Mouse (Mus musculus) forelimb bud, embryonic 11.5 days (tissue): Measurements from ENCODE around the gene Gja8.

ENCODE experiments used
- DNase-seq: peaks from one replicate; pipeline ENCODE4 v3.0.0-alpha.2; 2012; ENCODE audit warnings: low read depth, low spot score

Gene Gja8

GRCm38 (mm10) chr3:96879536-96879935, 46.3 kb downstream of the Gja8 start:
- DNase-seq: no peak

DNA sequence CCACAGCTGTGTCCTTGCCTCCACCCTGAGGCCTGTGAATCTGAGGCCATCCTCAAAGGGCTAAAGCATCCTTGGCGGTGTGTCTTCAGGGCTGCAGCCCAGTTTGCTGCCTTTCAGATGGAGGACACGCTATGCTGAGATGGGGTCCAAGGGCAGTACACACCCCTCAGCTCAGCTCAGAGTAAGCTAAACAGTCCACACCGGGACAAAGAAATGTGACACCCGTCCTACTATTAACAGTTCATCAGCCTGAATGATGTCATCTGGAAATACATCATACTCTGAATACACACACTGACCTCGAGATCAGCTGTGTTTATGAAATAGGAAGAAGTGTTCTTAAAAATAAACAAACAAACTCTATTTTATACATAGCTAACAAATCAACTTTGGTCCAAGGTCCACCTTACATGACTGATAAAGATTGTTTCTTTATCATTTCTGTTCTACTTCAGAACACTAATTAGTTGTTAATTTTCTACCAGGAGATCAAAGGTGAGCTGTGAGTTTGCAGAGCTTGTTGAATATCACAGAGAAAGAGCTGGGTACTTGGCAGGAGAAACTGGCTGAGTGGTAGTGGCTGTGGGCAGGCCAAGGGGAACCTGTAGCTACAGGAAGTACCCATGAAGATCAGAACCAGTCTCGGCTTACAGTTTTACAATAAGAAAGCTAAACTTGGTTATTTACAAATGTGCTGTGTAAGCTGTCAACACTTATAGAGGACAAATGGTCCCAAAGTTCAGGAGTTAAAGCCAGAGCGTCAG, 50.8 kb downstream of the Gja8 start:
- no peak for DNase-seq

GRCm38 (mm10) chr3:96872501-96872900, 53.3 kb downstream of the Gja8 start:
- DNase-seq: no peak

GRCm38 (mm10) chr3:96871070-96871469, 54.8 kb downstream of the Gja8 start:
- no peak for DNase-seq

GRCm38 (mm10) chr3:96870270-96870669, 55.5 kb downstream of the Gja8 start:
- no peak for DNase-seq

GRCm38 (mm10) chr3:96869091-96869490, 56.7 kb downstream of the Gja8 start:
- DNase-seq: no peak

DNA sequence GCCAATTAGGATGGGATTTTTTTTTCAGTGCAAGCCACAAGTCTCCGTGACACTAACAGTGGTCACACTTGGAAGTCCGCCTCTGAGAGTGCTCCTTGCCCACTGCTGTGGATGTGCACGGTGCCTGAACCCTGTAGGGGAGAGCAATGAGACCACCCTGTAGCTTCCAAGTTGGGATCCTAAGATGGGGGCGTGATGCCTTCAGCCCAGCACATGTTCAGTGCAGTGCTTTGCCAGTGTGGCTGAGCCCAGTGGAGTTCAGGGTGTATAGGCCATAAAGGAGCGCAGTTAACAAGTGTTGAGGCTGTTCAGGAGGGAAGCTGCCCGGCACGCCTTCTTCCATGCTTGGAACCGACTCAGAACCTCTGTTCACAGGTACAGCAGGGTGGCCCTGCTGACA, 57.3 kb downstream of the Gja8 start:
- DNase-seq: no peak

DNA sequence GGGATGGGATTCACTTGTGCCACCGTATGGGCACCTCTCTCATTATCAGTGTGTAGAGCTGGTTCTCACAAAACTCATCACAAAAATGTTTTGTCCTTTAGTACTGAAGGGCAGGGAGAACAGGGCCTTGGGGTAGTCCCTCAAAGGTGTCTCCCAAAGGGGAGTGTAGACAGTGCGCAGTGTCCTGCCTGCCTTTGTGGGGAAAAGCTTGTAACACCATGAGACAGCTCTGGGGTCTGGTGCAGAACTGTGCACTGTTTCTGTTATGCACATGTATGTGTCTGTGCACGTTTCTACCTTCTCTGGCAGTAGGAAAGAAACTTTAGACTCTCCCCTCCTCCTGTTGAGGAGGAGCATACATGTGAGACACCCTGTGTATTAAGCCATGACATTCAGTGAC, 58.0 kb downstream of the Gja8 start:
- no peak for DNase-seq
